Mouse (Mus musculus) heart, embryonic 11.5 days (tissue): ENCODE data around the gene Mybpc2. TPM values are rescaled to one million over a fixed set of nuclear protein-coding genes. Genes with fewer than 3 reads are reported as not detected.

Experiments
- ATAC-seq: fragments of 200-750 bp; cut with Nextera tagmentation; replicated peaks from 2 replicates; pipeline ENCODE4 v1.8.0; 2017; ENCODE audit warnings: moderate library complexity; ENCODE audit not compliant: insufficient number of reproducible peaks, low FRiP score, low TSS enrichment
- H3K27ac ChIP-seq: fragments of 300-500 bp; sonication (generic); 2 replicates; pipeline ENCODE4 v1.5.1; 2014; ENCODE audit warnings: mild to moderate bottlenecking, low read depth, low read length
- H3K27me3 ChIP-seq: fragments of 300-500 bp; sonication (generic); 2 replicates; pipeline ENCODE4 v1.6.1; 2014; ENCODE audit warnings: mild to moderate bottlenecking, low read length, mixed read lengths; ENCODE audit not compliant: control insufficient read depth, insufficient read depth
- H3K36me3 ChIP-seq: fragments of 300-500 bp; sonication (generic); 2 replicates; pipeline ENCODE4 v1.6.1; 2014; ENCODE audit warnings: mild to moderate bottlenecking, low read length, moderate library complexity, mixed read lengths; ENCODE audit not compliant: control insufficient read depth, insufficient read depth
- H3K4me1 ChIP-seq: fragments of 300-500 bp; sonication (generic); 2 replicates; pipeline ENCODE4 v1.6.1; 2014; ENCODE audit warnings: low read length; ENCODE audit not compliant: control insufficient read depth, insufficient read depth
- H3K4me2 ChIP-seq: fragments of 300-500 bp; sonication (generic); 2 replicates; pipeline ENCODE4 v1.6.1; 2014; ENCODE audit warnings: mild to moderate bottlenecking, moderate library complexity
- H3K4me3 ChIP-seq: fragments of 300-500 bp; sonication (generic); 2 replicates; pipeline ENCODE4 v1.5.1; 2014; ENCODE audit warnings: low read depth, low read length
- H3K9ac ChIP-seq: fragments of 300-500 bp; sonication (generic); 2 replicates; pipeline ENCODE4 v1.6.1; 2014; ENCODE audit warnings: mild to moderate bottlenecking, low read depth, low read length, moderate library complexity
- H3K9me3 ChIP-seq: fragments of 300-500 bp; sonication (generic); replicated peaks from 2 replicates; pipeline ENCODE4 v1.6.1; 2016; ENCODE audit warnings: low read length; ENCODE audit not compliant: control insufficient read depth
- WGBS: fragments of 180-500 bp; shearing (Covaris S2); extraction: QIAGEN DNeasy Blood & Tissue Kit; methylation state at CpG from one replicate; pipeline ENCODE4 v1.1.7; 2014; ENCODE audit not compliant: insufficient replicate concordance; 5-methylcytosine and 5-hydroxymethylcytosine counted together
- polyA plus RNA-seq: library from polyadenylated mRNA; unstranded; fragments of >200 nt; fragmentation: Nextera tagmentation; extraction: Ambion mirVana; gene quantifications from 2 replicates; pipeline ENCODE4 v1.2.1, GENCODE M21; 2014

Gene Mybpc2
- polyA plus RNA-seq = 0.37 and 0.47 TPM in 2 replicates

DNA sequence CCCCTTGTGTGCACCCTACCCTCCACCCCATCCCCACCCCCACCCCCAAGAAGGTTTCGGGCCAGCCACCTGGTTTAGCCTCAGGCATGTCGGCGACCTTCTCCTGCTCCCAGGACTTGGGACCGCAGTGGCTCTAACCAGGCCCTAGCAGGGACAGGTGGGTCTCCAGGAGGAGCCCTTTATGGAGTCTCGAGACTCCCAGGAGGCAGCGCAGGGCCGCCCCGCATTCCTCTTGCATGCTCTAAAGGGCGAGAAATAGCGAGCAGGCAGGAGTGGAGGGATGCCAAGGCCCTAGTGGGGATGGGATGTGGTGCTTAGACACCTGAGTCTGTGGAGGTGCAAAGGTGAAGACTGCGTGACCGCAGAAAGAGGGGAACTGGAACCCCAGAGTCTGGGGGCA is at the start of gene Mybpc2:
Mybpc2 (minus strand) TSS at position 155 of the 400 bp plus-strand sequence.
- WGBS = 19% methylated on average over 12 of the region's 12 CpGs
- H3K27me3 ChIP-seq = peaks cover 75% of the 10 kb centered on the region
- no peaks in the 10 kb centered on the region for H3K9me3 ChIP-seq
- no peak within 1 kb of the TSS for H3K27ac ChIP-seq
- H3K4me2 ChIP-seq = peak within 1 kb of the TSS; percentile 39
- no peak within 1 kb of the TSS for H3K9ac ChIP-seq
- ATAC-seq = no peak
- no peaks in the 10 kb centered on the region for H3K36me3 ChIP-seq
- 0 out of 2 replicates have a peak within 1 kb of the TSS, but pooled peaks have one; percentile 1 for H3K4me3 ChIP-seq
- peaks cover 5% of the 10 kb centered on the region for H3K4me1 ChIP-seq

DNA sequence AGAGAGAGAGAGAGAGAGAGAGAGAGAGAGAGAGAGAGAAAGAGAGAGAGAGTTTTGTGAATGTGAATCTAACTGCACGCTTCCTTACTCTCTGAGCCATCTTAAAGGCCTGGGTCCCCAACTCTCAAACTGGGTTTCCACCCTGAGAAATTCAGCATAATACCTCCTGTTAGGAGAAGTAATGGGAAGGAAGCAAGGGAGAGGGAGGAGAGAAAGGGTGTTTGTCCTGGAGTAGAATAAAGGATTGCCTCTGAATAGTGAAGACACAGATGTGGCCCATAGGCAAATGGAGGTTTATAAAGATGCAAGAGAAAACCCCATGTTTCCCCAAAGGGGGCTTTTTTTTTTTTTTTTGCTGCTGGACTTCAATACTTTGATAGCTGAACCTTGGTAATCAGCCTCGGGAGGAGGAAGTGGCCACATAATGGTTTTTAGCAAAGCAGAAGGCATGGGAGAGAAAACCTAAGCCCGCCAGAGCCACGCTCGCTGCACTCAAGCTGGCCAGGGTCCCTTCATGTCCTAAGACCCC is 48.6 kb upstream of the Mybpc2 start:
- no peaks in the 10 kb centered on the region for H3K9me3 ChIP-seq
- H3K36me3 ChIP-seq = no peaks in the 10 kb centered on the region
- no peak overlapping the region for H3K27ac ChIP-seq
- no peak overlapping the region for H3K9ac ChIP-seq
- WGBS = 76% methylated on average over 5 of the region's 5 CpGs
- ATAC-seq = no peak
- no peaks in the 10 kb centered on the region for H3K4me1 ChIP-seq
- H3K4me3 ChIP-seq = no peak overlapping the region
- no peak overlapping the region for H3K4me2 ChIP-seq
- H3K27me3 ChIP-seq = 0 out of 2 replicates have a peak, but pooled peaks cover 2% of the 10 kb centered on the region

DNA sequence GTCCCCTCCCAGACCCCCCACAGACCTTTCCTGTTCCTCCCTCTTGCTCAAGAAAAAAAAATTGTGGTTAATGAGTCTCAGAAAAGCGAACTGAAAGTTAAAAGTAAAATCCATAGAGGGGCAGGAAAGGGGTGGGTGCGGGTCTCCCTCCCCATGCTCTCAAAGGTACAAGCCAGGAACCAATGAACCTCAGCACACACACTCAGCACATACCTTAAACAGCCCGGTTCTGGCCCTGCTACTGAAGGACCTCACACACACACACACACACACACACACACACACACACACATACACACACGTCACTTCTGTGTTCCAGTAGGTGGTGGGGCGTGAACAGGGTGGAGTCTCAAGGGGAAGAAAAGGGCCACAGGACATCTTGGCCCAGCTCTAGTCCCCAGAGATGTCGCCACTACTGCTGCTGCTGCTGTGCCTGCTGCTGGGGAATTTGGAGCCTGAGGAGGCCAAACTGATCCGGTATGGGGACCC is 47.8 kb upstream of the Mybpc2 start, which contains the start of gene Napsa:
Napsa (plus strand) TSS at position 168 of the 489 bp plus-strand sequence.
- no peaks in the 10 kb centered on the region for H3K4me1 ChIP-seq
- no peak within 1 kb of the TSS for H3K4me3 ChIP-seq
- no peaks in the 10 kb centered on the region for H3K36me3 ChIP-seq
- no peak within 1 kb of the TSS for H3K9ac ChIP-seq
- no peaks in the 10 kb centered on the region for H3K9me3 ChIP-seq
- H3K4me2 ChIP-seq = no peak within 1 kb of the TSS
- no peak for ATAC-seq
- WGBS = 36% methylated on average over 7 of the region's 7 CpGs
- peaks cover 2% of the 10 kb centered on the region; the same call in 1 of the 2 replicates for H3K27me3 ChIP-seq
- no peak within 1 kb of the TSS for H3K27ac ChIP-seq

DNA sequence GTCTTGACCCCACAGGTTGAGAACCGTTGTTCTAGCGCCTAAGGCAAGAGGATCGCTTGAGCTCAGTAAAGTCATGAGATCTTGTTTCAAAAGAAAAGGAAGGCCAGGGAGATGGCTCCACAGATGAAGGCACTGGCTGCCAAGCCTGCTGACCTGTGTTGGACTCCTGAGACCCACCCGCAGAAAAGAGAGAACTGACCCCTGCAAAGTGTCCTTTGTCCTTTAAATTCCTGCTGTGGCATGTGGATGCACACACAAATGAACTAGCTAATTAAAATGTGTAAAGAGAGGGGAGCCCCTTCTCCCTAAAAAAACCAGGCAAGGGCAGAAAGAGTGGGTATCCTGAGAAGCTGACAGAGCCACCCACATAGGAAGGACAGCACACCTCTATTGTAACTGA is 47.4 kb upstream of the Mybpc2 start:
- Histone ChIP-seq H3K9me3 (no peaks in the 10 kb centered on the region), H3K4me2 (no peak overlapping the region), H3K9ac (no peak overlapping the region), H3K27ac (no peak overlapping the region), H3K4me1 (no peaks in the 10 kb centered on the region), H3K27me3 (peaks cover 2% of the 10 kb centered on the region; the same call in 1 of the 2 replicates), H3K4me3 (no peak overlapping the region), H3K36me3 (no peaks in the 10 kb centered on the region)
- ATAC-seq = no peak
- 69% methylated on average over 4 of the region's 4 CpGs for WGBS

DNA sequence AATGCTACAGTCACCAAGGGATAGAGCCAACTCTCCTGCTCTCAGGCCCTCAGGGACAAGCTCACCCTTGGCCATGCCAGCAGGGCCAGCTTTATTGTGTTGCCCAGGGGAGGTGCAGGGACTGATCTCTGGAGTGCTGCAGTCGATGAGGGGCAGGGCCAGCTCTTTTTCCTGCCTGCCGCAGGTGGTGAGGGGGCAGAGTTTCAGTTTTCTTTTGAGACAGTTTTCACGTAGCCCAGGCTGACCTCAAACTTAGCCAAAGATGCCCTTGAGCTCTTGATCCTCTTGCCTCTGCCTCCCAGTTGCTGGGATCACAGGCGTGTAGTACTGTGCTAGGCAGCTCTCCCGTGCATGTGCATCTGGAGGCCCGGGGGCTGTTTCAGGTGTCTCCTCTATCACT is 46.5 kb upstream of the Mybpc2 start:
- no peaks in the 10 kb centered on the region for H3K9me3 ChIP-seq
- no peak overlapping the region for H3K9ac ChIP-seq
- no peak overlapping the region for H3K4me2 ChIP-seq
- no peak for ATAC-seq
- 74% methylated on average over 6 of the region's 6 CpGs for WGBS
- H3K27ac ChIP-seq = no peak overlapping the region
- H3K4me1 ChIP-seq = no peaks in the 10 kb centered on the region
- no peak overlapping the region for H3K4me3 ChIP-seq
- H3K36me3 ChIP-seq = no peaks in the 10 kb centered on the region
- peaks cover 2% of the 10 kb centered on the region; the same call in 1 of the 2 replicates for H3K27me3 ChIP-seq

DNA sequence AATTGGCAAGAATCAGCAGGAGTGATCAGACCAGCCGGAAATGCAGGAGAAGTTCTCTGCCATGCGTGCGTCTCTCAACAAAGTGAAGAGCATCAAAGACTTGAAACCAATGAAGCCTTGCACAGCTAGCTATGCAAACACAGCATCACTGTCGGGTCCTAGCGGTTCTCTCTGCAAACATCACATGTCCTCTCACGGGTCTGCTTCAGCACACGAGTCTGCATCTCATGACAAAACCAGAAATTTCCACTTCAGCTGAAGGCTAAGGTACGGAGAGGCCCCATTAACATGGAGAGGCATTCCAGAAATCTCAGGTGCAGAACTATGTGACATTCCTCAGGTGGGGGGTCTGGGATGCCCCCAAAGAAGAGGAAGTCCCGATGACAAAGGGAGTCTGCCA is 44.3 kb upstream of the Mybpc2 start:
- no peaks in the 10 kb centered on the region for H3K4me1 ChIP-seq
- H3K27me3 ChIP-seq = peaks cover 2% of the 10 kb centered on the region; the same call in 1 of the 2 replicates
- no peak for ATAC-seq
- no peak overlapping the region for H3K9ac ChIP-seq
- 71% methylated on average over 9 of the region's 9 CpGs for WGBS
- H3K36me3 ChIP-seq = no peaks in the 10 kb centered on the region
- H3K4me3 ChIP-seq = no peak overlapping the region
- H3K9me3 ChIP-seq = no peaks in the 10 kb centered on the region
- H3K4me2 ChIP-seq = no peak overlapping the region
- no peak overlapping the region for H3K27ac ChIP-seq

DNA sequence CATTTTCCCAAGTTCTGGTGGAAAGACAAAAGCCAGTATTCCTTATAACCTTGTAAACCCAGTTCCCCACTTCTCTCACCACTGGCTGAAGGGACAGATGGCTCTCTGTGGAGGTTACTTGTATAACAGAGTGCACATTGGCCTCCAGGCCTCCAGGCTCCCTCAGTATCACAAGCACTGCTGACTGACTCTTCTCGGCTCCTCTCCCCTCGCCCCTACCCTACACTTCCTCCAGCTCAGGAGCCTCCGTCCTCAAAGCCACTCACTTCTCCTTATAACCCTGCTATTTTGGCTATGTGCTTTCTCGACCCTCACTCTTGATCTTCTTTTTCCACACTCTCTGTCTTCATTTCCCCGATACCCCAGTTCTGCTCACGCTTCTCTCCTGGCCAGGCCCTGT is 41.0 kb upstream of the Mybpc2 start:
- H3K4me2 ChIP-seq = no peak overlapping the region
- H3K9ac ChIP-seq = no peak overlapping the region
- no peaks in the 10 kb centered on the region for H3K4me1 ChIP-seq
- no peak overlapping the region for H3K27ac ChIP-seq
- WGBS = 68% methylated on average over 6 of the region's 6 CpGs
- H3K27me3 ChIP-seq = no peaks in the 10 kb centered on the region; the same call in 1 of the 2 replicates
- H3K36me3 ChIP-seq = no peaks in the 10 kb centered on the region
- no peaks in the 10 kb centered on the region for H3K9me3 ChIP-seq
- H3K4me3 ChIP-seq = no peak overlapping the region
- ATAC-seq = no peak

DNA sequence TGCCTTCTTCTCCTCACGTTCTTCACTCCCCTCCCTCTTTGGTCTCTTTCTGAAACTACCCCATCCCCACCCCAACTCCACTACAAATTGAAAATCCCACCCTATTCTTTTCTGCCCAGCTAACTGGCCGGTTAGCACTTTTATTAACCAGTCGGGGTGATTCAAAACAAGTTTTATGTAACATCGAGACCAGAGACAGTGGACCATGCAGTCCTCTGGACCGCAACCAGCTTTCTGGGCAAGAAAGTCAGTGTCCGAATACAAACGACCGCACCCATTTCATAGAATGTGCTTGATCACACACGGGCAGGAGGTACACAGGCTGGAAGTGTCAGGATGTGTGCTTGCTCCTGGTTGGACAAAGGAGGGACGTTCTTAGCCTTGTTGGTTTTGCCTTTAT is 40.0 kb upstream of the Mybpc2 start:
- ATAC-seq = no peak
- Histone ChIP-seq H3K9ac (no peak overlapping the region), H3K9me3 (no peaks in the 10 kb centered on the region), H3K27ac (no peak overlapping the region), H3K4me1 (no peaks in the 10 kb centered on the region), H3K4me3 (no peak overlapping the region), H3K4me2 (no peak overlapping the region), H3K36me3 (no peaks in the 10 kb centered on the region), H3K27me3 (no peaks in the 10 kb centered on the region; the same call in 1 of the 2 replicates)
- WGBS = 83% methylated on average over 10 of the region's 10 CpGs

DNA sequence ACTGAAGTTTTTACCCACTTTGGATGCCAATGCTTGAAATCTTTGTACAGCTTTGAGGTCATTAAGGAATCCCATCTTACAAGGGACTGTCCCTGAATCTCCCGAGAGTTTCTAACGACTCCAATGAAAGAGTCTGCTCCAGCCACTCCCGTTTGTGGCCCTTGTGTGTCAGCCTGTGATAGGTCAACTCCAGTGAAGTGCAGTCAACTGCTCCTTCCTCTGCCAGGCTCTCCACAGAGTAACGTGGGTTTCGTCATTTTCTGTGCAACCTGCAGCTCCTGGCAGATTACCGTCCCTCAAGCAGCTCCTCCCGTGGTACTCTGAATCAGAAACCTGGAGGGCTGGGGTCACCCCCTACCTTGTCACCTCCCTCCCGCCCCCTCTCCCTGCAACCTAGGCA is 38.8 kb upstream of the Mybpc2 start:
- H3K27me3 ChIP-seq = no peaks in the 10 kb centered on the region; the same call in 1 of the 2 replicates
- no peak overlapping the region for H3K4me2 ChIP-seq
- no peak overlapping the region for H3K4me3 ChIP-seq
- no peaks in the 10 kb centered on the region for H3K9me3 ChIP-seq
- WGBS = 41% methylated on average over 8 of the region's 8 CpGs
- H3K27ac ChIP-seq = no peak overlapping the region
- H3K9ac ChIP-seq = no peak overlapping the region
- no peaks in the 10 kb centered on the region for H3K4me1 ChIP-seq
- no peak for ATAC-seq
- H3K36me3 ChIP-seq = no peaks in the 10 kb centered on the region
